Mouse (Mus musculus): ENCODE results near the gene Borcs7. TPM values are rescaled to one million over a fixed set of nuclear protein-coding genes. Genes with fewer than 3 reads are reported as not detected.

Borcs7 gene
- polyA plus RNA-seq, 1 experiment from 2014 or later, result 17.6 TPM

DNA sequence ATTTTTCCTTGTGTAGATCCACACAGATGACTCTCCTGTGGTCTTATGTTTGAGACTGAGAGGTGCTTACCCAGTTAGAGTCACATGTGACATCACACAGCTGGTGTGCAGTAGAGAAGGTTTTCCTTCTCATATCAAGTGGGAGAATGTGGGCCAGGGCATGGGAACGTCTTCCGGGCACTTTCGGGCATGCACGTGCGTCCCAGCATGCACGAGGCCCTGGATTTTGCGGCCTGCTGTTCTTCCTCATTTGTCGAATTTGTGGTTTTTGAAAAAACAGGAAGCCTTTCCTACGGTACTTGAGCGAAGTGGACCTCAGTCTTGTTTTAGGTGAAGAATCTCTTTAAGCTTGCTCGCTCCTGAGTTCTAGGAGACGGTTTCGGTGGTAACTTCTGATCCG lies 41.1 kb upstream of the Borcs7 start:
- no peak overlapping the region for H3K4me2 ChIP-seq
- H3K27me3 ChIP-seq (replicated peaks), result no peaks in the 10 kb centered on the region
- WGBS, result 91% methylated on average over 14 of the region's 14 CpGs
- peaks cover 51% of the 10 kb centered on the region for H3K4me1 ChIP-seq
- H3K27ac ChIP-seq (replicated peaks), result no peak overlapping the region
- no peaks in the 10 kb centered on the region for H3K9me3 ChIP-seq
- no peak overlapping the region for H3K9ac ChIP-seq
- ATAC-seq (ENCODE audit: extremely low read depth, insufficient number of reproducible peaks, low FRiP score, low TSS enrichment), result no peak
- H3K4me3 ChIP-seq, result no peak overlapping the region
- peaks cover 70% of the 10 kb centered on the region for H3K36me3 ChIP-seq

DNA sequence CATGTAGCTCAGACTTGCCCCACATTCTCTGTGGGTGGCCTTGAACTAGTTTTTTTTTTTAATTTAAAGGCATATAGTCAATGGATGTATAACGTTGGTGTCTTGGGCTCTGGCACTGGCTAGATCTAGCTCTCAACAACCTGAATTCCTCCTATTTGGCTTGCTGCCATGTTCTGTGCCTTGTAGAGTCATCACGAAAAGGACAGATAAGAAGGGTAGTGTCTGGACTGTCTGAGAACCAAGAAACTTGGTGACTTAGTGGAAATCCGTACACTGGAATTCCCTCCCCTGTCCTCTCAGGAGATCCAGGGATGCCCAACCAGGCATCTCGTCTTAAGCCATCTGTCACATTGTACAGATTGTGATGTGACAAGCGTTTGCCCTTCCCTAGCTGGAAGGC lies 36.5 kb upstream of the Borcs7 start:
- 40% methylated on average over 5 of the region's 5 CpGs for WGBS
- H3K36me3 ChIP-seq, result peaks cover 90% of the 10 kb centered on the region

DNA sequence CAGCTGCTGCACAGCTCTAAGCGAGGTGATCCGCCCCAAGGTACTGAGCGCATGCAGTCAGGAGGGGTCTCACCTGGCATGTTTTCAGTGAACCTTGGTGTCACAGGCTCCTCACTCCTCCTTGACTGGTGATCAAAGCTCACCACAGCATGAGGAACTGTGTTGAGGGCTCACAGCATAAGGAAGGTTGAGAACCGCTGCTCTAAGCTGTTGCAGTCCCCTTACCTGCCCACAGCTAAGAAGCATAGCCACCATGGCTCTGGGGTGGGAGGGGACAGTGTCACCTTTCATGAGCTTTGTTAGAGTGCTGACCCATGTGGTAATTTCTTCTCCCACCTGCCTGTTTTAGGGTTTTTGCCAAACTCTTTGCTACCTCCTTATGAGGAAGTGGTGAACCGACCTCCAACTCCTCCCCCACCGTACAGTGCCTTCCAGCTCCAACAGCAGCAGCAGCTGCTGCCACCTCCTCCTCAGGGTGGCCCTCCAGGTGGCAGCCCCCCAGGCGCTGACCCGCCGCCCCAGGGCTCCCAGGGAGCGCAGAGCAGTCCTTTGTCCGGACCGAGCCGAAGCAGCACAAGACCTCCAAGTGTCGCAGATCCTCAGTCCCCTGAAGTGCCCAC lies 36.0 kb upstream of the Borcs7 start:
- WGBS, result 93% methylated on average over 14 of the region's 14 CpGs
- H3K27me3 ChIP-seq (replicated peaks), result no peaks in the 10 kb centered on the region
- no peaks in the 10 kb centered on the region for H3K9me3 ChIP-seq
- H3K4me1 ChIP-seq, result peaks cover 24% of the 10 kb centered on the region
- peaks cover 87% of the 10 kb centered on the region for H3K36me3 ChIP-seq
- no peak overlapping the region for H3K9ac ChIP-seq
- H3K4me3 ChIP-seq, result no peak overlapping the region
- no peak overlapping the region for H3K4me2 ChIP-seq
- ATAC-seq (ENCODE audit: extremely low read depth, insufficient number of reproducible peaks, low FRiP score, low TSS enrichment), result no peak
- no peak overlapping the region for H3K27ac ChIP-seq (replicated peaks)

More for the DNA sequence above, 36.5 kb upstream of the Borcs7 start:
- Histone ChIP-seq H3K27me3 (replicated peaks) (no peaks in the 10 kb centered on the region), H3K4me1 (peaks cover 20% of the 10 kb centered on the region), H3K9ac (no peak overlapping the region), H3K4me2 (no peak overlapping the region), H3K9me3 (no peaks in the 10 kb centered on the region), H3K27ac (replicated peaks) (no peak overlapping the region), H3K4me3 (no peak overlapping the region)
- no peak for ATAC-seq (ENCODE audit: extremely low read depth, insufficient number of reproducible peaks, low FRiP score, low TSS enrichment)

DNA sequence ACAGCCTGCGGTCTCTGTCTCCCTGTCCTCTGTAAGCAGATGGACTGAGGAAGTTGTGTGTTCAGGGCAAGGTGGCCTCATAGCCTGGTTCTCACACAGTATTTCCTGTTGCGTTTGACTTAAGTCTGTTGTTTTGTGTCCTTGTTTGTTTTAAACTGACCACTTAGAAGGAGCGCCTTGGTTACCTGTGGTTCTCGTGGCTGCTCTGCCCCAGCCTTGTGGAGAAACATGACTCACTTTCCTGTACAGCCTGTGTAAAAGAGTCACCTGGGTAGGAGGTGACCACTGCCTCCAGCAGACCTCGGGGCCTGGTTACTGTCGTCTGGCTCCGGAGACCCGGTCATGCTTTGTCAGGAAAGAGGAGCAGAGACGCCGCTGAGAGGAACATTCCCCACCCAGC lies 34.1 kb upstream of the Borcs7 start:
- no peak overlapping the region for H3K4me2 ChIP-seq
- no peak overlapping the region for H3K27ac ChIP-seq (replicated peaks)
- H3K4me1 ChIP-seq, result peaks cover 43% of the 10 kb centered on the region
- 82% methylated on average over 10 of the region's 10 CpGs for WGBS
- no peak overlapping the region for H3K4me3 ChIP-seq
- no peak overlapping the region for H3K9ac ChIP-seq
- peaks cover 73% of the 10 kb centered on the region for H3K36me3 ChIP-seq
- H3K27me3 ChIP-seq (replicated peaks), result no peaks in the 10 kb centered on the region
- ATAC-seq (ENCODE audit: extremely low read depth, insufficient number of reproducible peaks, low FRiP score, low TSS enrichment), result no peak
- no peaks in the 10 kb centered on the region for H3K9me3 ChIP-seq

DNA sequence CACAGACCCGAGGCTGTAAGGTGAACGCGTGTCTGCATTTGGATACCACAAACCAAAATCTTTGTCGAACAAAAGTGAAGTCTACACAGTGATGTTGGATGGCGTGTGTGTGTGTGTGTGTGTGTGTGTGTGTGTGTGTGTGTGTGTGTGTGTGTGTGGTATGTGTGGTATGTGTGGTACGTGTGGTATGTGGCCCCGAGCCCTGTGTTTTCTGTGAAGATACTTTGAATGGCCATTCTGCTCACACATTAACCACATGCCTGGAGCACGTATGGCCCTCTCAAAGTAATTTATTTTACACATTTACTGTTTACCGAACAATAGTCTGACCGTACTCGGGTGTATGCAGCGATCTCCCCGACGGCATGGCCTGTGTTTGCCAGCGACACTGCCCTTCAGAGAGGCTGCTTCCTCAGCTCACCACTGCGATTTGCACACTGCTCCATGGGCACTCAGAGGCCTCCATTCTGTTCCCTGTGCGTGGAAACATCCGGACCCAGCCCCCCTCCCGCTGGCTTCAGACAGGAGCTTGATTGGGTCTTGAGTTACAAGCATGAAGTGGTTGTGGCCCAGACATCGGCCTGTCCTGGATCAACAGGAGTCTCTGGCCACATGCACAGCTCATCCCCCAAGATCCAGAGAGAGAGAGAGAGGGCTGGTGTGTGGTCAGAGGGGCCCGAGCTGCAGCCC lies 33.4 kb upstream of the Borcs7 start:
- H3K9me3 ChIP-seq, result no peaks in the 10 kb centered on the region
- ATAC-seq (ENCODE audit: extremely low read depth, insufficient number of reproducible peaks, low FRiP score, low TSS enrichment), result no peak
- H3K36me3 ChIP-seq, result peaks cover 67% of the 10 kb centered on the region
- no peak overlapping the region for H3K9ac ChIP-seq
- peaks cover 49% of the 10 kb centered on the region for H3K4me1 ChIP-seq
- no peaks in the 10 kb centered on the region for H3K27me3 ChIP-seq (replicated peaks)
- H3K4me2 ChIP-seq, result no peak overlapping the region
- no peak overlapping the region for H3K4me3 ChIP-seq
- H3K27ac ChIP-seq (replicated peaks), result peak overlapping the region; percentile 21
- 87% methylated on average over 21 of the region's 21 CpGs for WGBS

DNA sequence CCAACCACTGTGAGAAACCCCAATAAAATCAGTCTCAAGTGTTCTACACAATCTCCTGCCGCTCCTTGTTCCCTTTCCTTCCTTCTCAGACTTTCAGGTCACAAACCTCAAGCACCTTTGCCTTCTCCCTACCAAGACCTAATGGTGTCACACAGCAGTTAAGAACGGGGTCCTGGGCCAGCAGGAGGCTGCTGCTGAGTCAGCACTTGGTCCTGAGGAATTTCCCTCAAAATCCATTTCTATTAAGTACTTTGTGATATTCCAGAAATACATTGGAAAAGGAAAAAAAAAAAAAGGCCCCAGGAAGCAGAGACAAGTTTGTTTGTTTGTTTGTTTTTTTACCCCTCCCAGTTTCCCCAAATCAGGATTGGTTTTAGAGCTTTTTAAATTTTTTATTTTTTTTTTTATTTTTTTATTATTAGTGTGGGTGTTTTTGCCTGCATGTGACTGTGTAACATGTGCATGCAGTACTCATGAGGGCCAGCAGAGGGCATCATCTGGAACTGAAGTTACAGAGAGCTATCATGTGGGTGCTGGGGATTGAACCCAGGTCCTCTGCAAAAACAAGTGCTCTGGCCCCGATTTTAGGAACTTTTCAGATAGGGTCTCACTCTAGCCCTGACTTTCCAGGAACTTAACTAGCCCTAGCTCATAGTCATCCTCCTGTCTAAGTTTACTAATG lies 32.2 kb upstream of the Borcs7 start:
- WGBS, result 93% methylated on average over 3 of the region's 3 CpGs
- H3K27ac ChIP-seq (replicated peaks), result peak overlapping the region; percentile 21; the same call in 1 of the 2 replicates

DNA sequence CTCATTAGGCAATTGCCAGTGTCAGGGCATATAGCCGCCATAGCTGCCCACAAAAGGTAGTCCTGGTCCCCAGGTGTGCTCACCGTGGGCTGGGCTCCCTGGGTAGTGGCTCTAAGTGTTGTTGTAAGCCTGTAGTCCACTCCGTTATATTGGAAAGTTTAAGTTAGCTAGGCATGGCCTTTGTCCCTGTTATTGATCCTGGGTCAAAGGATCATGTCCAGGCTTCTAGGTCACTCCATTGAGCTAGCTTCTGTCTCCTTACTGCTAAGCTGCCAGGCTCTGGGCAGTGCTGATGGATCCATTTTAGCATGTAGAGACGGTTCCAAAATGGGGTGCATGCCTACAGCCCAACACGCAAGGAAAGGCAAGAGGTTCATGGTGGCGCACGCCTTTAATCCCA lies 31.4 kb upstream of the Borcs7 start:
- no peak for ATAC-seq (ENCODE audit: extremely low read depth, insufficient number of reproducible peaks, low FRiP score, low TSS enrichment)
- H3K27me3 ChIP-seq (replicated peaks), result no peaks in the 10 kb centered on the region
- 93% methylated on average over 7 of the region's 7 CpGs for WGBS
- H3K9ac ChIP-seq, result no peak overlapping the region
- no peaks in the 10 kb centered on the region for H3K9me3 ChIP-seq
- H3K4me3 ChIP-seq, result no peak overlapping the region
- H3K27ac ChIP-seq (replicated peaks), result no peak overlapping the region
- H3K36me3 ChIP-seq, result peaks cover 51% of the 10 kb centered on the region
- H3K4me1 ChIP-seq, result peaks cover 59% of the 10 kb centered on the region
- no peak overlapping the region for H3K4me2 ChIP-seq

More for the DNA sequence above, 32.2 kb upstream of the Borcs7 start:
- ATAC-seq (ENCODE audit: extremely low read depth, insufficient number of reproducible peaks, low FRiP score, low TSS enrichment), result no peak
- Histone ChIP-seq H3K36me3 (peaks cover 58% of the 10 kb centered on the region), H3K4me3 (no peak overlapping the region), H3K27me3 (replicated peaks) (no peaks in the 10 kb centered on the region), H3K9me3 (no peaks in the 10 kb centered on the region), H3K9ac (no peak overlapping the region), H3K4me1 (peaks cover 61% of the 10 kb centered on the region), H3K4me2 (no peak overlapping the region)

DNA sequence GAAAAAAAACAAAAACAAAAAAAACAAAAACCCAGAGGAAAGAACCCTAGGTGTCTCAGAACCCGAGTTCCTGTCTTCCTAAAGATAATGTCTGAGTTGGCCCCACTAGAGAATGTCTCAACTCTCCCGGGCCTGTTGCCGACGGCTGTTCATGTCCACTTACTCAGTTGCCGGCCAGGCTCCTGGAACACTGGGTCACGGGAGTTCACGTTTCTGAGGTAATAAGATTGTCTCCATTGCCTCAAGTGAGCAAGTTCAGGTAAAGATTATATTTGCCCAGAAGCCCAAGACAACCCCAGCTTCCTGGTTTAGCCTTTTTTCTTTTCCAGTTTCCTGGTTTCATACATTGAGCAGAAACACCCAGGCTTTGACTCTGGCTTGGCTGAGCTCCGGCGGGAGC lies 30.9 kb upstream of the Borcs7 start:
- Histone ChIP-seq H3K4me2 (no peak overlapping the region), H3K27ac (replicated peaks) (no peak overlapping the region), H3K9ac (no peak overlapping the region), H3K36me3 (peaks cover 46% of the 10 kb centered on the region), H3K4me1 (peaks cover 59% of the 10 kb centered on the region), H3K4me3 (no peak overlapping the region), H3K9me3 (no peaks in the 10 kb centered on the region), H3K27me3 (replicated peaks) (no peaks in the 10 kb centered on the region)
- no peak for ATAC-seq (ENCODE audit: extremely low read depth, insufficient number of reproducible peaks, low FRiP score, low TSS enrichment)
- WGBS, result 51% methylated on average over 9 of the region's 9 CpGs

DNA sequence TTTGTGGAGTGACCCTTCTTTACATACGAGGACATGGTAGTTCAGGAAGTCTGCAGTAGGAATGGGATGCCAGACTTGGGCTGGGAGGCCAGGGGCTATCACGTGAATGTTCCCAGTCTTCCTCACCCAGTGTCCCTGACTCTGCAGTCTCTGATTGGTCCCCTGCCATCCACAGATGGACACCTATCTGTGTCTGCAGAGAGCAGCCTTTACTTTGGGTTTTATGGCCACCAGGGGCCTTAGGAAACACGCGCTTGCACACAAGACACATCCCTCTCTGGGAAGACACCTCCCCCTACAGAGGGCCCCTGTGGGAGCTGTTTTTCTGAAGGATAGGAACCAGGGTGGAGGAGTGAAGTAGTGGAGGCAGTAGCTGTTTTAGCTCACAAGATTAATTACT lies 28.2 kb upstream of the Borcs7 start:
- H3K4me1 ChIP-seq, result peaks cover 66% of the 10 kb centered on the region
- H3K9ac ChIP-seq, result no peak overlapping the region; the same call in 1 of the 2 replicates
- no peak overlapping the region for H3K4me2 ChIP-seq
- WGBS, result 50% methylated on average over 4 of the region's 4 CpGs
- H3K4me3 ChIP-seq, result no peak overlapping the region
- no peak overlapping the region for H3K27ac ChIP-seq (replicated peaks)
- H3K27me3 ChIP-seq (replicated peaks), result no peaks in the 10 kb centered on the region
- H3K36me3 ChIP-seq, result peaks cover 19% of the 10 kb centered on the region
- H3K9me3 ChIP-seq, result no peaks in the 10 kb centered on the region
- no peak for ATAC-seq (ENCODE audit: extremely low read depth, insufficient number of reproducible peaks, low FRiP score, low TSS enrichment)

DNA sequence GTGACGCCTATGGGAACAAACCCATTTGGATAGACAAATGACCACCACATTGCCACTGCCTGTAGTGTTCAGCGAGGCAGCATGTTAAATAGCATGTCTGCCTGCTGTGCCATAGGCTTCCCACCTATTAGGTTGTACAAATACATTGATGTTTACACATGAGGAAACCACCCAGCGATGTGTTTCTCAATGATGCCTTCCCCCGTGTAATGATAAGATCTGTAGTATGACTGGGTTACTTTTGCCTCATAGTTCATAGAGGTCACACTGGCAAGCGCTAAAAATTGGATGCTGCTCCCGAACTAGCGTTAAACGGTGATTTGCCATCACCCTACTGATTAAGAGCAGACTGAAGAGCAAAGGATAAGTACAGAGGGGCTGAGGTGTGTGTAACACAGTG lies 27.5 kb upstream of the Borcs7 start:
- WGBS, result 66% methylated on average over 8 of the region's 8 CpGs
- peaks cover 61% of the 10 kb centered on the region for H3K4me1 ChIP-seq
- H3K4me2 ChIP-seq, result no peak overlapping the region
- H3K9ac ChIP-seq, result no peak overlapping the region
- no peak overlapping the region for H3K4me3 ChIP-seq
- ATAC-seq (ENCODE audit: extremely low read depth, insufficient number of reproducible peaks, low FRiP score, low TSS enrichment), result no peak
- no peaks in the 10 kb centered on the region for H3K27me3 ChIP-seq (replicated peaks)
- 0 out of 2 replicates have a peak overlapping the region, but pooled peaks have one; percentile 15 for H3K27ac ChIP-seq (replicated peaks)
- peaks cover 12% of the 10 kb centered on the region for H3K36me3 ChIP-seq
- no peaks in the 10 kb centered on the region for H3K9me3 ChIP-seq

DNA sequence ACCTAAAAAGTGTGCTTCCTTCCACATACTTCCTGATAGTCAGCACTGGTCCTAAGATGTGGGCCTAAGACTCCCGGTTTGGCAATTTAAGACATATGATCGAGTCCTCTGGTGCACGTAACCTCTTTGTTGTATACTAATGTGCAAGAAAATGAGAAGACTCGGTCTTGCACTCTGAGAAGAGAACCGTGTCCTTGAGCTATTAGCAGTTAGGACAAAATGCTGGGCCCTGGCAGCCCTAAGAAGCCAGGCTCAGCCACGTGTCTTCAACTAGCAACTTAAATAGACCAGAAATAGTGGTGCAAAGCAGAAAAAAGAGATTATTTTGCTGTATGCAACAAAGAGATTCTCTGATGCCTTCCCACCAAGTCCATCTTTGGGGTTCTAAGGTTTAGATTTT lies 26.9 kb upstream of the Borcs7 start:
- H3K9me3 ChIP-seq, result no peaks in the 10 kb centered on the region
- H3K9ac ChIP-seq, result no peak overlapping the region
- H3K4me1 ChIP-seq, result peaks cover 59% of the 10 kb centered on the region
- H3K4me3 ChIP-seq, result no peak overlapping the region
- no peak for ATAC-seq (ENCODE audit: extremely low read depth, insufficient number of reproducible peaks, low FRiP score, low TSS enrichment)
- 0 out of 2 replicates have a peak overlapping the region, but pooled peaks have one; percentile 15 for H3K27ac ChIP-seq (replicated peaks)
- no peaks in the 10 kb centered on the region for H3K27me3 ChIP-seq (replicated peaks)
- no peak overlapping the region for H3K4me2 ChIP-seq
- 76% methylated on average over 6 of the region's 6 CpGs for WGBS
- H3K36me3 ChIP-seq, result peaks cover 6% of the 10 kb centered on the region
